Mouse (Mus musculus): ENCODE measurements around the gene Phf1. TPM values are rescaled to one million over a fixed set of nuclear protein-coding genes. Genes with fewer than 3 reads are reported as not detected.
"Not testable (repeated sequence)": the region's sequence is repeated elsewhere in the genome, so short reads cannot be mapped to it uniquely, and the experiment has no call there.

Gene Phf1
- polyA plus RNA-seq, 1 experiment from 2014 or later = 4.7 TPM

DNA sequence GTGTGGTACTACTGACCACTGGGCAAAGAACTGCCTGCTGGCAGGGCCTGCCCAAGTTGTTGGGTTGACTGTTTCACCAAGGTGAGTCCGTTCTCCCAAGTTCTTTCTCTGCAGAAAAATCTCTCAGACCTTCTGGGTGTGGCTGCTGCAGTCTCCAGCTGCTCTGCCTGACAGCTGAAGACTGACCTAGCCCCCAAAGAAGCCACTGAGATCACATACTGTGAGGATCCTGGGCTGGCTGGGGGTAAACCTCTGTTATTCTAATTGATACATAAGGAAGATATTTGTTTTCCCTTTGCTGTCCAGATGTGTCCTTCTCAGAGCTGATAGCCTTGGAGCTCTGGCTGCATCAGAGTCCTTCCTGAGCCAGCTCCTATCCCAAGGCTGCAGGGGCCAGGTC, 17.6 kb upstream of the Phf1 start:
- Histone ChIP-seq H3K9me3 (no peaks in the 10 kb centered on the region), H3K36me3 (replicated peaks) (peaks cover 9% of the 10 kb centered on the region), H3K27me3 (replicated peaks; ENCODE audit: low read depth, poor library complexity, severe bottlenecking) (no peaks in the 10 kb centered on the region), H3K4me3 (no peak overlapping the region), H3K4me1 (peaks cover 12% of the 10 kb centered on the region), H3K27ac (replicated peaks) (no peak overlapping the region)
- 48% methylated on average over 1 of the region's 1 CpGs for WGBS
- no peak for DNase-seq (ENCODE audit: low spot score)

DNA sequence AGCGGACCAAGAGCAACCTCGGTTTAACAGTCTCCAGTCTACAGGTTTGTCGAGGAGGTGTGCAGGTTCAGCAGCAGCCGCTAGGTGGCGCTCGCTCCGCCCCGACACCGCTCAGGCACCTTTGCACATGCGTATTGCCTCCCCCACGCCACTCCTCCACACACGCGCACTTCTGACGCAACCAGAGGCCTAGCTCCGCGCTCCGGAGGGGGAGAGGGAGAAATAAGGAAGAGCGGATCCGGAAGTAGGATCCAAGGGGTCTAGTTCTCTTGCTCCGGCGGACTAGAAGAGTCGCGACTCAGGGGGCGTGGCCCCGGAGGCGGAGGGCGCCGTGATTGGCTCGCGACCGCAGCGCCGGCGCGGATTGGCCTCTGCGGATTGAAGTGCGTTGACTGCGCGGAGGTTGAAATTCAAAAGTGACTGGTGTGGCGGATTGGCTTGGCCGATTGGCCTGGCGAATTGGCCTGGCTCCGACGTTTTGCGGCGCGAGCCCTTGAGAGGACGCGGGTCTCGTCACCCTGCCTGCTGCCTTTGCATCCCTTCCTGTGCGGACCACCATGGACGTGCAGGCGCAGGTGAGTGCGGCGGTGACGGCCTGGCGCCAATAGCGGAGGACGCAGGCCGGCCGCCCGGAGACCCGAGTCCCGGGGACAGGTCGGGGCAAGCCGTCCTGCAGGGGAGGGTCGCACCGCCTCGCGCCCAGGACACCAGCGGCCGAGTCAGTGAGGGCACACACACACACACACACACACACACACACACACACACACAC, 16.0 kb upstream of the Phf1 start, which contains the start of gene Kifc5b:
TSS of gene Kifc5b (plus strand) at position 381 of the 772 bp plus-strand sequence.
- no peaks in the 10 kb centered on the region for H3K9me3 ChIP-seq
- no peaks in the 10 kb centered on the region for H3K27me3 ChIP-seq (replicated peaks; ENCODE audit: low read depth, poor library complexity, severe bottlenecking)
- peak within 1 kb of the TSS; percentile 93 for H3K27ac ChIP-seq (replicated peaks)
- DNase-seq (ENCODE audit: low spot score) = peak; percentile 100
- H3K4me1 ChIP-seq = peaks cover 12% of the 10 kb centered on the region
- peak within 1 kb of the TSS; percentile 87 for H3K4me3 ChIP-seq
- H3K36me3 ChIP-seq (replicated peaks) = peaks cover 26% of the 10 kb centered on the region
- WGBS = under 1% methylated on average over 72 of the region's 72 CpGs

DNA sequence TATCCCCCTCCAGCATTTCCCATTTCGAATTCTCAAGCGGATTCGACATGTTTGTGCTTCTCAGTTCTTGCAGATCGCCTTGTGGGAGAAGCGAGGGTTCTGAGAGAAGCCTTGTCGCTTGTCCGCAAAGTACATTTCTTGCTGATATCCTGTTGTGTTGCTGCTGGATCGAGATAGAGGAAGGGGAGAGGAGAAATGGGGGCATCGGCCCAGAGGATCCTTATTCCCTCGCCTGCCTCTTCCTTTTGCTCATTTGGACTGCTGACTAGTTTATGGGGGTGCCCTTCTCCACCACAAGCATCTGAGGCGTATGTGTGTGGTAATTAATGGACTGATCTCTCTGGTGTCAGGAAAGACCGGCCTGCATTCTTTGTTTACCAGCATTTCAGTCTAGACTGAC, 15.3 kb upstream of the Phf1 start:
- peaks cover 12% of the 10 kb centered on the region for H3K4me1 ChIP-seq
- peak overlapping the region; percentile 93 for H3K27ac ChIP-seq (replicated peaks)
- not testable (repeated sequence) for H3K27me3 ChIP-seq (replicated peaks; ENCODE audit: low read depth, poor library complexity, severe bottlenecking); H3K9me3 ChIP-seq; DNase-seq (ENCODE audit: low spot score)
- peak overlapping the region; percentile 87 for H3K4me3 ChIP-seq
- H3K36me3 ChIP-seq (replicated peaks) = peaks cover 30% of the 10 kb centered on the region
- 1% methylated on average over 12 of the region's 12 CpGs for WGBS

DNA sequence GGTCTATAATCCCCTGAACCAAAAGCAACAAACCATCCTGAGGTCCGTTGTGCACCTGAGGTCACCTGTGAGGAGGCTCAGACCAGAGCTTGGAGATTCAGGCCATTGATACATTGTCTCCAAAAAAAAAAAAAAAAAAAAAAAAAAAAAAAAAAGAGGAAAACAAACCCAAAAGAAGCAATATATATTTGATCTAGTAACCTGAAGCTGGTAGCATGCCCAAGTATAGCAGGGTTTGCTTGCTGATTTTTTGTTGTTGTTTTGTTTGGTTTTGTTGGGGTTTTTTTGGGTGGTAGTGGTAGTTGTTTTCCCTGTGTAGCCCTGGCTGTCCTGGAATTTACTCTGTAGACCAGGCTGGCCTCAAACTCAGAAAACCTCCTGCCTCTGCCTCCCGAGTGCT, 14.5 kb upstream of the Phf1 start:
- Histone ChIP-seq H3K4me1 (peaks cover 12% of the 10 kb centered on the region), H3K36me3 (replicated peaks) (peaks cover 37% of the 10 kb centered on the region), H3K27me3 (replicated peaks; ENCODE audit: low read depth, poor library complexity, severe bottlenecking) (no peaks in the 10 kb centered on the region), H3K27ac (replicated peaks) (no peak overlapping the region), H3K9me3 (no peaks in the 10 kb centered on the region), H3K4me3 (peak overlapping the region; percentile 87)
- DNase-seq (ENCODE audit: low spot score) = no peak
- 72% methylated on average over 2 of the region's 2 CpGs for WGBS

DNA sequence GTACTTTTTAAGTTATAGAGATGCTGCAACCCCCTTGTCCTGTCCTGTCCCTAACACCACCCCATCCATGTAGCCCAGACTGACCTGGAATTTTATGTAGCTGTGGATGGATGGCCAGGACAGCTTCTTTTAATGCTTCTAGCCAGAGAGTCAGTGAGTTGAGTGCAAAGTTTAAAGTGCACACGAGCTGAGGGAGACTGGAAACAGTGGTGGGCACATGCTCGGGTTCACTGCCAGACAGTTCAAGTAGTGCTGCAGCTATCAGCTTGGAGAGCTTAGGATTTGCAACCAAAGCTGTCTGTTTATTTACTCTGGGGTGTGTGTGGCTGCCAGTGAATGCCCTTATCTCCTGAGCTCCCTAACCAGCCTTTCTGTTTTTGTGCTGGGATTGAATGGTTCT, 13.3 kb upstream of the Phf1 start:
- Histone ChIP-seq H3K4me1 (peaks cover 12% of the 10 kb centered on the region), H3K36me3 (replicated peaks) (peaks cover 49% of the 10 kb centered on the region)
- not testable (repeated sequence) for DNase-seq (ENCODE audit: low spot score); H3K27me3 ChIP-seq (replicated peaks; ENCODE audit: low read depth, poor library complexity, severe bottlenecking); H3K27ac ChIP-seq (replicated peaks); H3K4me3 ChIP-seq; H3K9me3 ChIP-seq
- 77% methylated on average over 2 of the region's 2 CpGs for WGBS

DNA sequence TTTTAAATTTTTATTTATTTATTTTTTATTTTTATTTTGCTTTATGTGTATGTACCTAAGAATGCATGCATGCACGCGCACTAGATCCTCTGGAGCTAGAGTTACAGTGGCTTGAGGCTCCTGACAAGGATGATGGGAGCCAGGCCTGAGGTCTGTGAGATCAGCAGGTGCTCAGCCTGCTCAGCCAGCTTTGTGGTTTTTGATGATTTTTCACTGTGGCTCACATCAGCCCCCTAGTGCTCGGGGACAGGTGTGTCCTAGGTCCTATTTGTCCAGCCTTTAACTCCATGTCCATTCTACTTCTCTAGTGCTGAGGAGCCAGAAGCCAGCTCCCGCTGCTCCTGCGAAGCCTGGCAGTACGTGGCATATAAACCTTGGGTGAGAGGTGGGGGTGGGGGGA, 10.5 kb upstream of the Phf1 start:
- peaks cover 12% of the 10 kb centered on the region for H3K4me1 ChIP-seq
- H3K27ac ChIP-seq (replicated peaks); DNase-seq (ENCODE audit: low spot score); H3K27me3 ChIP-seq (replicated peaks; ENCODE audit: low read depth, poor library complexity, severe bottlenecking); H3K4me3 ChIP-seq; H3K9me3 ChIP-seq: not testable (repeated sequence)
- WGBS = 94% methylated on average over 6 of the region's 6 CpGs
- peaks cover 76% of the 10 kb centered on the region for H3K36me3 ChIP-seq (replicated peaks)

DNA sequence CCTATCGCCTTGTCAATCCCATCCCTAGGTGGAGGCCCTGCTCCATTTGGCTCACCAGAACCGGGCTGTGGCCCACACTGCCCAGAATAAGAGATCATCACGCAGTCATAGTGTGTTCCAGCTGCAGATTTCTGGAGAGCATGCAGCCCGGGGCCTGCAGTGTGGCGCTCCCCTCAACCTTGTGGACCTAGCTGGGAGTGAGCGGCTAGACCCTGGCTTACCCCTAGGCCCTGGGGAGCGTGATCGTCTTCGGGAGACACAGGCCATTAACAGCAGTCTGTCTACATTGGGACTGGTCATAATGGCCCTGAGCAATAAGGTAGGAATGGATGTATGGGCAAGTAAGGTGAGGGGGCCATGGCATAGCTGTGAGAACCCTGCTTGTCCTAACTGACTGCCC, 7.4 kb upstream of the Phf1 start:
- not testable (repeated sequence) for H3K9me3 ChIP-seq; H3K4me3 ChIP-seq; H3K27ac ChIP-seq (replicated peaks); H3K4me1 ChIP-seq; DNase-seq (ENCODE audit: low spot score); H3K27me3 ChIP-seq (replicated peaks; ENCODE audit: low read depth, poor library complexity, severe bottlenecking)
- 96% methylated on average over 9 of the region's 9 CpGs for WGBS
- peaks cover 96% of the 10 kb centered on the region for H3K36me3 ChIP-seq (replicated peaks)

DNA sequence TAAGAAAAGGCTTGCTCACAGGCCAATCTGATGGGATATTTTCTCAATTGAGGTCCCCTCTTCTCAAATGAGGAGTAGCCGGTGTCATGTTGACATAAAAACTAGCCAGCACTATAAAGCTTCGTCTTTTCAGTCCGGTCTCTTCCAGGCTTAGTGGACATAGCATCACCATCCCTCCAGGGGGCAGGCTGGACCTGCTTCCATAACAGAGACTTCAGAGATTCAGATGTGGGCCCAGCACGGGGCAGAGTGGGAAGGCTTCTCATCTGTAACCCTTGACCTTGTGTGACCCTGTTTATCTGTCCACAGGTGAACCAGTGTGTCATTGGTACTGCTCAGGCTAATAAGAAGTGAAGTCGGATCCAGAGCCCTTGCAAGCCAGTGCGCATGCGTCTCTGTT, 1.1 kb upstream of the Phf1 start:
- peak; percentile 52 for DNase-seq (ENCODE audit: low spot score)
- WGBS = 75% methylated on average over 7 of the region's 7 CpGs
- Histone ChIP-seq H3K4me1 (peaks cover 24% of the 10 kb centered on the region), H3K36me3 (replicated peaks) (peaks cover 80% of the 10 kb centered on the region)
- not testable (repeated sequence) for H3K27me3 ChIP-seq (replicated peaks; ENCODE audit: low read depth, poor library complexity, severe bottlenecking); H3K9me3 ChIP-seq; H3K4me3 ChIP-seq; H3K27ac ChIP-seq (replicated peaks)

DNA sequence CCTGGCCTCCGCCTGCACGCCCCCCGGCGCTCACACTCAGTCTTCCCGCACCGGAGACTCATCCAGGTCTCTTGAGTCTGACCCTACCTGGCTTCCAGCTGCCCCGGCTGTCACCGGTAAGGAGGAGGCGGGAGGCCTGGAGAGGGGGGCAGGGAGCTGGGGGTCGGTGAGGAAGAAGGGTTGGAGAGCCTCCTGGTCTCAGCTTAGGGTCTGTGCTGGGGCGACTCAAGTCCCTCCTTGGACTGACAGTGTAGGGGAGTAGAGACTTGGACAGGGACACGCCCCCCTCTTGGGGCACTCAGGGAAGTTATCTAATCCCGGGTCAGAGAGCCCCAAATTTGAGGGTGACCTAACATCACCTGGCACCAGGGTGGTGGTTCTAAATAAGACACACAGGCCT, 567 bp downstream of the Phf1 start:
- H3K36me3 ChIP-seq (replicated peaks) = peaks cover 74% of the 10 kb centered on the region
- H3K4me1 ChIP-seq = peaks cover 41% of the 10 kb centered on the region
- WGBS = 7% methylated on average over 13 of the region's 13 CpGs
- H3K27ac ChIP-seq (replicated peaks) = peak overlapping the region; percentile 89
- no peak for DNase-seq (ENCODE audit: low spot score)
- peak overlapping the region; percentile 81 for H3K4me3 ChIP-seq
- H3K27me3 ChIP-seq (replicated peaks; ENCODE audit: low read depth, poor library complexity, severe bottlenecking) = no peaks in the 10 kb centered on the region
- no peaks in the 10 kb centered on the region for H3K9me3 ChIP-seq

DNA sequence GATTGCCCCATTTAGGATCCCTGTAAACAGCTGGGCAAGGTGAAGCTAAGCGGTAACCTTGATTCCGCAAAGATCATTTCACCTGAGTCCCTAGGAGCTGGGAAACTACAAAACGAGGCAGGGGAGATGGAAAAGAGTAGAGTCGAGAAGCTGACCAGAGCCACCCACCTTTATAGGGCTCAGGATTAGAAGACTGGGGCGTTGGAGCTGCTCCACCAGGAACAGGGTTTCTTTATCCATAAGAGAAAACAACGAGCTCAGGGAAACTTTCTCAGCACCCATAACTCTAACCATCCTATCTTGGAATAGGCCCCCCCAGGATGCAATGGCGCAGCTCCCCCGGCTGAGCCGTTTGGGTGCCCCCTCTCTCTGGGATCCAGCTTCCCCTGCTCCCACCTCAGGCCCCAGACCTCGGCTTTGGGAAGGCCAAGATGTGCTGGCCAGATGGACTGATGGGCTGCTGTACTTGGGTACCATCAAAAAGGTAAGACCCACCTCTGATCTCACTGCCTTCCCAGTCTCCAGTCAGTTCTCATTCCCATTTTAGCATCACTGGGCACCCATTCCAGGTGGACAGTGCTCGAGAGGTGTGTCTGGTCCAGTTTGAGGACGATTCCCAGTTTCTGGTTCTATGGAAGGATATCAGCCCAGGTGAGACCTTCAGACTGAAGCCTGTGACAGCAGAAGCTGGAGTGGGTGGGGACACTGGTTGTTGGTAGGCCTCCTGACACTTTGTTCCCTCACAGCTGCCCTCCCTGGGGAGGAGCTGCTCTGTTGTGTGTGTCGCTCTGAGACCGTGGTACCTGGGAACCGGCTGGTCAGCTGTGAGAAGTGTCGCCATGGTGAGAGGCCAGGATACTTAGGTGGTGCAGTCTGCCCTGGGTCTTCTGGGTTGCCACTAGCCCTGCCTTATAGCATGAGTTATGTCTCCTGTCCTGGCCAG, 1.3 kb downstream of the Phf1 start:
- H3K4me1 ChIP-seq = peaks cover 45% of the 10 kb centered on the region
- H3K9me3 ChIP-seq = no peaks in the 10 kb centered on the region
- H3K36me3 ChIP-seq (replicated peaks) = peaks cover 66% of the 10 kb centered on the region
- no peak for DNase-seq (ENCODE audit: low spot score)
- H3K27ac ChIP-seq (replicated peaks) = peak overlapping the region; percentile 89; the same call in 1 of the 2 replicates
- no peaks in the 10 kb centered on the region for H3K27me3 ChIP-seq (replicated peaks; ENCODE audit: low read depth, poor library complexity, severe bottlenecking)
- peak overlapping the region; percentile 81 for H3K4me3 ChIP-seq
- WGBS = 82% methylated on average over 16 of the region's 16 CpGs

DNA sequence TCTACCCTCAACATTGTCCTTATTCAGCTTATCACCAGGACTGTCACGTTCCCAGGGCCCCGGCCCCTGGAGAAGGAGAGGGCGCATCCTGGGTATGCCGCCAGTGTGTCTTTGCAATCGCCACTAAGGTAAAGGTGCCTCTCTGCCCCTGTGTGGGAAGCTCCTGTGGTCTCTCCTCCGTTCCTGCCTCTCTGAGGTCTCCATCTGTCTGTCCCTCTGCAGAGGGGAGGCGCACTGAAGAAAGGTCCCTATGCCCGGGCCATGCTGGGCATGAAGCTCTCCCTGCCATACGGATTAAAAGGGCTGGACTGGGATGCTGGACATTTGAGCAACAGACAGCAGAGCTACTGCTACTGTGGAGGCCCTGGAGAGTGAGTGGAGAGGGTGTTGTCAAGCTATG, 2.2 kb downstream of the Phf1 start:
- Histone ChIP-seq H3K9me3 (no peaks in the 10 kb centered on the region), H3K27ac (replicated peaks) (no peak overlapping the region), H3K36me3 (replicated peaks) (peaks cover 57% of the 10 kb centered on the region), H3K27me3 (replicated peaks; ENCODE audit: low read depth, poor library complexity, severe bottlenecking) (no peaks in the 10 kb centered on the region), H3K4me1 (peaks cover 50% of the 10 kb centered on the region), H3K4me3 (no peak overlapping the region)
- 88% methylated on average over 9 of the region's 9 CpGs for WGBS
- DNase-seq (ENCODE audit: low spot score) = no peak

DNA sequence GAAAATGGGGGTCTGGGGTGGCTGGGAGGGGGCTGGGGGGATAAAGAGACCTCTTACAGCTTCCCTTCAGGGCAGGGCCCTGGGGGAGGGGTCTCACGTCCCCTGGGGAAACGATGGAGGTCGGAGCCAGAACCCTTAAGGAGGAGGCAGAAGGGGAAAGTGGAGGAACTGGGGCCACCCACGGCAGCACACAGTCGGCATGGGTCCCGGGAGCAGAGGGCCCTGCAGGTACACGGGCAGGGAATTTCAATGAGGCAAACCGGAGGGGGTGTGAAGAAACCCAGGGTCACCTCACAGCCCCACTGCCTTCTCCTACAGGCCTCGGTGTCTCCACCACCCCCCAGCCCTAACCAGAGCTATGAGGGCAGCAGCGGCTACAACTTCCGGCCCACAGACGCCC, 3.6 kb downstream of the Phf1 start:
- 82% methylated on average over 12 of the region's 12 CpGs for WGBS
- H3K4me1 ChIP-seq = peaks cover 65% of the 10 kb centered on the region
- H3K27ac ChIP-seq (replicated peaks) = no peak overlapping the region
- H3K36me3 ChIP-seq (replicated peaks) = peaks cover 43% of the 10 kb centered on the region
- H3K27me3 ChIP-seq (replicated peaks; ENCODE audit: low read depth, poor library complexity, severe bottlenecking) = no peaks in the 10 kb centered on the region
- DNase-seq (ENCODE audit: low spot score) = no peak
- H3K4me3 ChIP-seq = peak overlapping the region; percentile 77; the same call in 1 of the 2 replicates
- no peaks in the 10 kb centered on the region for H3K9me3 ChIP-seq

All from embryonic facial prominence, embryonic 10.5 days (tissue).